Mouse (Mus musculus) forebrain, embryonic 11.5 days (tissue): Measurements from ENCODE around the gene Tsc22d1. TPM values are rescaled to one million over a fixed set of nuclear protein-coding genes. Genes with fewer than 3 reads are reported as not detected.

Source experiments
- ATAC-seq: fragments of 200-750 bp; cut with Nextera tagmentation; replicated peaks from 2 replicates; pipeline ENCODE4 v1.8.0; 2017; ENCODE audit warnings: moderate TSS enrichment; ENCODE audit not compliant: low FRiP score
- DNase-seq: peaks from one replicate; pipeline ENCODE4 v3.0.0-alpha.2; 2017; ENCODE audit warnings: low spot score
- H3K27ac ChIP-seq: fragments of 300-500 bp; sonication (generic); 2 replicates; pipeline ENCODE4 v1.5.1; 2014; ENCODE audit warnings: low read depth, low read length
- H3K27me3 ChIP-seq: fragments of 300-500 bp; sonication (generic); 2 replicates; pipeline ENCODE4 v1.6.1; 2014; ENCODE audit warnings: mild to moderate bottlenecking, low read length, mixed read lengths; ENCODE audit not compliant: control insufficient read depth, insufficient read depth
- H3K36me3 ChIP-seq: fragments of 300-500 bp; sonication (generic); 2 replicates; pipeline ENCODE4 v1.6.1; 2014; ENCODE audit warnings: mild to moderate bottlenecking, low read length, moderate library complexity, mixed read lengths; ENCODE audit not compliant: control insufficient read depth, insufficient read depth
- H3K4me1 ChIP-seq: fragments of 300-500 bp; sonication (generic); replicated peaks from 2 replicates; pipeline ENCODE4 v1.6.1; 2014; ENCODE audit warnings: low read length, mixed read lengths; ENCODE audit not compliant: control insufficient read depth, insufficient read depth
- H3K4me2 ChIP-seq: fragments of 300-500 bp; sonication (generic); 2 replicates; pipeline ENCODE4 v1.6.1; 2014; ENCODE audit warnings: low read depth, mild to moderate bottlenecking, low read length, moderate library complexity, mixed read lengths; ENCODE audit not compliant: severe bottlenecking
- H3K4me3 ChIP-seq: fragments of 300-500 bp; sonication (generic); 2 replicates; pipeline ENCODE4 v1.5.1; 2014; ENCODE audit warnings: low read depth, low read length
- H3K9ac ChIP-seq: fragments of 300-500 bp; sonication (generic); 2 replicates; pipeline ENCODE4 v1.6.1; 2014; ENCODE audit warnings: low read length
- H3K9me3 ChIP-seq: fragments of 300-500 bp; sonication (generic); 2 replicates; pipeline ENCODE4 v1.6.1; 2016; ENCODE audit warnings: low read length, mixed read lengths; ENCODE audit not compliant: control insufficient read depth
- WGBS: fragments of 180-500 bp; shearing (Covaris S2); extraction: QIAGEN DNeasy Blood & Tissue Kit; methylation state at CpG from one replicate; pipeline ENCODE4 v1.1.7; 2014; 5-methylcytosine and 5-hydroxymethylcytosine counted together
- polyA plus RNA-seq: library from polyadenylated mRNA; unstranded; fragments of >200 nt; fragmentation: Nextera tagmentation; extraction: Ambion mirVana; gene quantifications from 2 replicates; pipeline ENCODE4 v1.2.1, GENCODE M21; 2014

Gene Tsc22d1
- polyA plus RNA-seq, 1 experiment from 2014 or later = 484 TPM

GRCm38 (mm10) chr14:76480507-76480906 is 65.7 kb downstream of the Tsc22d1 start:
- no peak overlapping the region for H3K9ac ChIP-seq
- H3K36me3 ChIP-seq = no peaks in the 10 kb centered on the region
- 96% methylated on average over 11 of the region's 11 CpGs for WGBS
- no peaks in the 10 kb centered on the region for H3K9me3 ChIP-seq
- no peak overlapping the region for H3K27ac ChIP-seq
- no peak overlapping the region for H3K4me3 ChIP-seq
- no peaks in the 10 kb centered on the region for H3K27me3 ChIP-seq
- no peak for ATAC-seq
- H3K4me1 ChIP-seq = no peaks in the 10 kb centered on the region
- no peak overlapping the region for H3K4me2 ChIP-seq
- no peak for DNase-seq

GRCm38 (mm10) chr14:76483701-76484100 is 68.9 kb downstream of the Tsc22d1 start:
- 100% methylated on average over 1 of the region's 1 CpGs for WGBS
- no peak overlapping the region for H3K27ac ChIP-seq
- no peak overlapping the region for H3K9ac ChIP-seq
- DNase-seq = no peak
- H3K4me1 ChIP-seq = no peaks in the 10 kb centered on the region
- no peaks in the 10 kb centered on the region for H3K36me3 ChIP-seq
- H3K4me3 ChIP-seq = no peak overlapping the region
- H3K4me2 ChIP-seq = no peak overlapping the region
- no peaks in the 10 kb centered on the region for H3K27me3 ChIP-seq
- H3K9me3 ChIP-seq = no peaks in the 10 kb centered on the region
- no peak for ATAC-seq

- ATAC-seq (no peak), DNase-seq (no peak)
- Histone ChIP-seq H3K36me3 (no peaks in the 10 kb centered on the region), H3K27ac (no peak overlapping the region), H3K9me3 (no peaks in the 10 kb centered on the region), H3K4me3 (no peak overlapping the region), H3K9ac (no peak overlapping the region), H3K4me2 (no peak overlapping the region), H3K4me1 (no peaks in the 10 kb centered on the region), H3K27me3 (no peaks in the 10 kb centered on the region)
- WGBS = 91% methylated on average over 16 of the region's 16 CpGs
Measured at GRCm38 (mm10) chr14:76487609-76488008, 72.8 kb downstream of the Tsc22d1 start.

- no peak overlapping the region for H3K9ac ChIP-seq
- WGBS = 78% methylated on average over 18 of the region's 18 CpGs
- DNase-seq = no peak
Measured at GRCm38 (mm10) chr14:76488101-76489044, 73.6 kb downstream of the Tsc22d1 start.

GRCm38 (mm10) chr14:76489128-76489527 is 74.4 kb downstream of the Tsc22d1 start:
- Histone ChIP-seq H3K36me3 (no peaks in the 10 kb centered on the region), H3K9me3 (no peaks in the 10 kb centered on the region), H3K4me2 (no peak overlapping the region), H3K4me1 (no peaks in the 10 kb centered on the region), H3K9ac (no peak overlapping the region), H3K4me3 (no peak overlapping the region), H3K27ac (no peak overlapping the region), H3K27me3 (no peaks in the 10 kb centered on the region)
- DNase-seq = no peak
- ATAC-seq = no peak
- 91% methylated on average over 2 of the region's 2 CpGs for WGBS

More at GRCm38 (mm10) chr14:76488101-76489044, 73.6 kb downstream of the Tsc22d1 start:
- ATAC-seq = no peak
- H3K27ac ChIP-seq = no peak overlapping the region
- H3K36me3 ChIP-seq = no peaks in the 10 kb centered on the region
- no peaks in the 10 kb centered on the region for H3K4me1 ChIP-seq
- H3K9me3 ChIP-seq = no peaks in the 10 kb centered on the region
- no peak overlapping the region for H3K4me2 ChIP-seq
- H3K27me3 ChIP-seq = no peaks in the 10 kb centered on the region
- H3K4me3 ChIP-seq = no peak overlapping the region

- H3K27me3 ChIP-seq = no peaks in the 10 kb centered on the region
- H3K36me3 ChIP-seq = no peaks in the 10 kb centered on the region
- ATAC-seq = no peak
- no peak overlapping the region for H3K4me3 ChIP-seq
- WGBS = 55% methylated on average over 5 of the region's 5 CpGs
- no peak overlapping the region for H3K4me2 ChIP-seq
- H3K4me1 ChIP-seq = no peaks in the 10 kb centered on the region; the same call in 1 of the 2 replicates
- no peak overlapping the region for H3K9ac ChIP-seq
- no peak for DNase-seq
- no peak overlapping the region for H3K27ac ChIP-seq
- H3K9me3 ChIP-seq = no peaks in the 10 kb centered on the region
Measured at GRCm38 (mm10) chr14:76495022-76495421, 80.3 kb downstream of the Tsc22d1 start.

GRCm38 (mm10) chr14:76497187-76497586 is 82.4 kb downstream of the Tsc22d1 start:
- Histone ChIP-seq H3K9ac (no peak overlapping the region), H3K27me3 (no peaks in the 10 kb centered on the region), H3K4me3 (no peak overlapping the region), H3K4me2 (no peak overlapping the region), H3K36me3 (no peaks in the 10 kb centered on the region), H3K4me1 (no peaks in the 10 kb centered on the region; the same call in 1 of the 2 replicates), H3K9me3 (no peaks in the 10 kb centered on the region), H3K27ac (no peak overlapping the region)
- DNase-seq = no peak
- ATAC-seq = no peak
- WGBS = 60% methylated on average over 9 of the region's 9 CpGs

GRCm38 (mm10) chr14:76498210-76498609 is 83.4 kb downstream of the Tsc22d1 start:
- Histone ChIP-seq H3K4me2 (no peak overlapping the region), H3K27me3 (no peaks in the 10 kb centered on the region), H3K27ac (no peak overlapping the region), H3K4me1 (no peaks in the 10 kb centered on the region; the same call in 1 of the 2 replicates), H3K9me3 (no peaks in the 10 kb centered on the region), H3K36me3 (no peaks in the 10 kb centered on the region), H3K9ac (no peak overlapping the region), H3K4me3 (no peak overlapping the region)
- DNase-seq (no peak), ATAC-seq (no peak)
- 75% methylated on average over 7 of the region's 7 CpGs for WGBS

GRCm38 (mm10) chr14:76499492-76499891 is 84.7 kb downstream of the Tsc22d1 start:
- H3K4me2 ChIP-seq = no peak overlapping the region
- no peaks in the 10 kb centered on the region for H3K9me3 ChIP-seq
- H3K9ac ChIP-seq = no peak overlapping the region
- H3K4me1 ChIP-seq = peaks cover 3% of the 10 kb centered on the region
- no peaks in the 10 kb centered on the region for H3K36me3 ChIP-seq
- 93% methylated on average over 6 of the region's 6 CpGs for WGBS
- H3K27me3 ChIP-seq = no peaks in the 10 kb centered on the region
- H3K4me3 ChIP-seq = no peak overlapping the region
- H3K27ac ChIP-seq = no peak overlapping the region
- ATAC-seq (no peak), DNase-seq (no peak)
